In genomic region chr14:27347224-27347623, GRCm38 (mm10) we compare ENCODE assay signal across 20 mouse cellular contexts.
DNase-seq lines count a peak whose midpoint lies in the region; ATAC-seq and TF ChIP-seq lines count a peak whose summit lies in the region.
"Had no signal": no experiment of that assay in that cellular context is flagged by ENCODE, and none has a peak within 500 bp of the region (broad histone marks: within the 10 kb centered on the region; RNA-seq: fewer than 3 reads in every experiment).

No protein-coding gene starts in this region.

- H3K4me1 ChIP-seq in heart, embryonic 15.5 days (replicated peaks), result peaks cover 51% of the 10 kb centered on the region
- H3K4me1 ChIP-seq in thymus, adult 2 months (replicated peaks; ENCODE audit: control insufficient read depth, insufficient read depth, low read length), result peaks cover 22% of the 10 kb centered on the region

- no peak for DNase-seq in heart, adult 18-20 months
- DNase-seq in lung, postnatal 25 days (ENCODE audit: low spot score), result peak; percentile 60
- DNase-seq in lung, adult 18-20 months, result no peak
- DNase-seq in WW6 (ENCODE audit: low read depth, low spot score), result peak; percentile 61
- DNase-seq in thymus, adult 2 months, result no peak
- DNase-seq: adrenal gland, adult 2 months; cerebellum, postnatal 10 days; embryo, embryonic 11 days; gastrocnemius, postnatal 36 days; kidney, adult 9 months; left cerebral cortex, postnatal 4 days; lung, embryonic 14.5 days; right cerebral cortex, adult 18-20 months had no signal

- no peak overlapping the region for H3K4me3 ChIP-seq in heart, embryonic 15.5 days
- H3K4me3 ChIP-seq in thymus, adult 2 months (ENCODE audit: control insufficient read depth, insufficient read depth, low read length), result no peak overlapping the region
- H3K4me3 ChIP-seq: embryonic facial prominence, embryonic 15.5 days; stomach, embryonic 15.5 days had no signal

- H3K9ac ChIP-seq in heart, embryonic 15.5 days, result no peak overlapping the region
- H3K9ac ChIP-seq: embryonic facial prominence, embryonic 15.5 days; lung, embryonic 14.5 days; stomach, embryonic 15.5 days had no signal

- H3K27ac ChIP-seq in heart, embryonic 15.5 days, result peak overlapping the region; percentile 90; the same call in 1 of the 2 replicates
- no peak overlapping the region for H3K27ac ChIP-seq in thymus, adult 2 months (ENCODE audit: control insufficient read depth, insufficient read depth, low read length)
- H3K27ac ChIP-seq: embryonic facial prominence, embryonic 15.5 days; stomach, embryonic 15.5 days had no signal

- H3K4me2 ChIP-seq in heart, embryonic 15.5 days, result no peak overlapping the region
- H3K4me2 ChIP-seq: embryonic facial prominence, embryonic 15.5 days; lung, embryonic 14.5 days; stomach, embryonic 15.5 days had no signal

- no peaks in the 10 kb centered on the region for H3K36me3 ChIP-seq in heart, embryonic 15.5 days
- no peaks in the 10 kb centered on the region for H3K36me3 ChIP-seq in thymus, adult 2 months (ENCODE audit: control insufficient read depth, insufficient read depth, low read length)
- H3K36me3 ChIP-seq: embryonic facial prominence, embryonic 15.5 days; stomach, embryonic 15.5 days had no signal

- no peak for TF ChIP-seq CTCF in thymus, adult 2 months (IDR thresholded peaks at IDR 0.05; ENCODE audit: borderline replicate concordance, control insufficient read depth, extremely low read depth, insufficient read depth, low read length, poor library complexity)

- no peaks in the 10 kb centered on the region for H3K9me3 ChIP-seq in heart, embryonic 15.5 days (replicated peaks)
- H3K9me3 ChIP-seq: embryonic facial prominence, embryonic 15.5 days; stomach, embryonic 15.5 days had no signal

- 61% methylated on average over 3 of the region's 3 CpGs for WGBS in heart, embryonic 15.5 days
- WGBS in thymus, adult 2 months, result 62% methylated on average over 3 of the region's 3 CpGs

- no peaks in the 10 kb centered on the region for H3K27me3 ChIP-seq in heart, embryonic 15.5 days
- no peaks in the 10 kb centered on the region for H3K27me3 ChIP-seq in thymus, adult 2 months (ENCODE audit: control insufficient read depth, insufficient read depth, low read length)
- H3K27me3 ChIP-seq: CH12.LX; embryonic facial prominence, embryonic 15.5 days; stomach, embryonic 15.5 days had no signal

- ATAC-seq in heart, embryonic 15.5 days (replicated peaks; ENCODE audit: insufficient number of reproducible peaks, insufficient read depth, low FRiP score, low read depth), result no peak
- peak; percentile 8 for ATAC-seq in CD4-positive, CD25-positive, alpha-beta regulatory T cell, adult 4 months
- no peak for ATAC-seq in erythroblast, adult 5-6 weeks (replicated peaks; ENCODE audit: low FRiP score, poor library complexity, severe bottlenecking)
- ATAC-seq: midbrain, embryonic 16.5 days had no signal

- no peak for TF ChIP-seq POLR2A in thymus, adult 2 months (IDR thresholded peaks at IDR 0.05; ENCODE audit: control insufficient read depth, extremely low read depth, insufficient read depth, low read length, poor library complexity)

Comparison
In these comparisons a context has a peak if more than half of its experiments do, and no peak if none do; other contexts are left out.
1. DNase-seq: peak in lung, postnatal 25 days (single experiment) and WW6 (single experiment); none in heart, adult 18-20 months (0 of 2), lung, adult 18-20 months (0 of 2) and thymus, adult 2 months (single experiment).